Mouse (Mus musculus): ENCODE measurements at regions not wholly inside any gene's neighbourhood (a gene's known extent, or its start where the extent isn't known, plus 50 kb on each side); places are given as distances from the start of the nearest gene placed in this dataset.

DNA sequence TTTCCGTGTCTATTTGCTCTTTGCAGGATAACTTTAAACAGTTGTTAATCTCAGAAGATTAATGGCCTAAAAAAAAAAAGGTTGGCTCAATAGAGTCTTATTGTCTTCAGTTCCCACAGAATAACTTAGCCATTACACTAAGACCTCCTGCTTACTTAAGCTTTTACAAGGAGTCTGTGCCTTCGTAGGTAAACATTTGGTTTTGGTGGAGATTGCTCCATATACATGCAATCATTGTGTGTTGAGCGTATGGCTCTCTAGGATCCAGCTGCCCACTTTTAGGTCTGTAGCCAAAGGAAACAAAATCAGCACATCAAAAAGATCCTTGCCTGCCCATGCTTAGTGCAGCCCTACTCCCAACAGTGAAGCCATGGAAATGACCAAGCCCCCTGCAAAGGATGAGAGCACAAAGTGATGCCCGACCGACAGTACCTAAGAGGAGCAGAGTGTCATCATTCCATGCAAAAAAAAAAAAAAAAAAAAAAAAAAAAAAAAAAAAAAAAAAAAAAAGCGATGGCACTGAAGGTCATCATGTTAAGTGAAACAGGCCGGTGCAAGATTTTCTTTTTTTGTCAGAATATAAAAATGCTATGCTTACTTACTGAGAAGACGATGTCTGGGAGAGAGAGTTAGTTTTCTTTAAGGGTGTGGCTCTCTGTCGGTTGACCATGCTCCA is 90.2 kb downstream of the Edn1 start:
- no peaks in the 10 kb centered on the region for H3K27me3 ChIP-seq (ENCODE audit: control insufficient read depth, insufficient read depth, low read length)
- no peak overlapping the region for H3K9ac ChIP-seq (replicated peaks; ENCODE audit: low read length)
- no peak for ATAC-seq (replicated peaks; ENCODE audit: insufficient number of reproducible peaks, low FRiP score, low TSS enrichment, low read depth)
- H3K4me1 ChIP-seq (ENCODE audit: control insufficient read depth, insufficient read depth, low read length): no peaks in the 10 kb centered on the region
- DNase-seq (ENCODE audit: low spot score): no peak
- no peak overlapping the region for H3K27ac ChIP-seq (replicated peaks; ENCODE audit: low read depth, low read length)
- H3K4me3 ChIP-seq (ENCODE audit: low read depth, low read length): no peak overlapping the region
- no peaks in the 10 kb centered on the region for H3K9me3 ChIP-seq (replicated peaks; ENCODE audit: control insufficient read depth, low read length)
- 84% methylated on average over 9 of the region's 9 CpGs for WGBS
- no peaks in the 10 kb centered on the region for H3K36me3 ChIP-seq (replicated peaks; ENCODE audit: control insufficient read depth, insufficient read depth, low read depth, low read length)
- no peak overlapping the region for H3K4me2 ChIP-seq (ENCODE audit: low read depth, low read length)

GRCm38 (mm10) chr13:42392701-42393100 is 91.4 kb downstream of the Edn1 start:
- 96% methylated on average over 7 of the region's 7 CpGs for WGBS
- no peaks in the 10 kb centered on the region for H3K36me3 ChIP-seq (replicated peaks; ENCODE audit: control insufficient read depth, insufficient read depth, low read depth, low read length)
- H3K27ac ChIP-seq (replicated peaks; ENCODE audit: low read depth, low read length): no peak overlapping the region
- H3K4me1 ChIP-seq (ENCODE audit: control insufficient read depth, insufficient read depth, low read length): no peaks in the 10 kb centered on the region
- no peaks in the 10 kb centered on the region for H3K9me3 ChIP-seq (replicated peaks; ENCODE audit: control insufficient read depth, low read length)
- no peaks in the 10 kb centered on the region for H3K27me3 ChIP-seq (ENCODE audit: control insufficient read depth, insufficient read depth, low read length)
- H3K4me3 ChIP-seq (ENCODE audit: low read depth, low read length): no peak overlapping the region
- H3K9ac ChIP-seq (replicated peaks; ENCODE audit: low read length): no peak overlapping the region
- H3K4me2 ChIP-seq (ENCODE audit: low read depth, low read length): no peak overlapping the region
- no peak for ATAC-seq (replicated peaks; ENCODE audit: insufficient number of reproducible peaks, low FRiP score, low TSS enrichment, low read depth)
- DNase-seq (ENCODE audit: low spot score): no peak

GRCm38 (mm10) chr13:42394572-42394971 is 93.3 kb downstream of the Edn1 start:
- H3K4me1 ChIP-seq (ENCODE audit: control insufficient read depth, insufficient read depth, low read length): no peaks in the 10 kb centered on the region
- no peak overlapping the region for H3K9ac ChIP-seq (replicated peaks; ENCODE audit: low read length)
- H3K27me3 ChIP-seq (ENCODE audit: control insufficient read depth, insufficient read depth, low read length): no peaks in the 10 kb centered on the region
- no peak overlapping the region for H3K4me3 ChIP-seq (ENCODE audit: low read depth, low read length)
- 82% methylated on average over 2 of the region's 2 CpGs for WGBS
- H3K36me3 ChIP-seq (replicated peaks; ENCODE audit: control insufficient read depth, insufficient read depth, low read depth, low read length): no peaks in the 10 kb centered on the region
- DNase-seq (ENCODE audit: low spot score) (no peak), ATAC-seq (replicated peaks; ENCODE audit: insufficient number of reproducible peaks, low FRiP score, low TSS enrichment, low read depth) (no peak)
- H3K9me3 ChIP-seq (replicated peaks; ENCODE audit: control insufficient read depth, low read length): no peaks in the 10 kb centered on the region
- H3K4me2 ChIP-seq (ENCODE audit: low read depth, low read length): no peak overlapping the region
- no peak overlapping the region for H3K27ac ChIP-seq (replicated peaks; ENCODE audit: low read depth, low read length)

- no peak overlapping the region for H3K27ac ChIP-seq (replicated peaks; ENCODE audit: low read depth, low read length)
- 34% methylated on average over 2 of the region's 2 CpGs for WGBS
- no peak overlapping the region for H3K4me2 ChIP-seq (ENCODE audit: low read depth, low read length)
- no peaks in the 10 kb centered on the region for H3K4me1 ChIP-seq (ENCODE audit: control insufficient read depth, insufficient read depth, low read length)
- H3K9ac ChIP-seq (replicated peaks; ENCODE audit: low read length): no peak overlapping the region
- no peak for DNase-seq (ENCODE audit: low spot score)
- no peaks in the 10 kb centered on the region for H3K27me3 ChIP-seq (ENCODE audit: control insufficient read depth, insufficient read depth, low read length)
- no peak overlapping the region for H3K4me3 ChIP-seq (ENCODE audit: low read depth, low read length)
- no peak for ATAC-seq (replicated peaks; ENCODE audit: insufficient number of reproducible peaks, low FRiP score, low TSS enrichment, low read depth)
- H3K36me3 ChIP-seq (replicated peaks; ENCODE audit: control insufficient read depth, insufficient read depth, low read depth, low read length): no peaks in the 10 kb centered on the region
- H3K9me3 ChIP-seq (replicated peaks; ENCODE audit: control insufficient read depth, low read length): no peaks in the 10 kb centered on the region
Measured at GRCm38 (mm10) chr13:42401513-42401912, 100.2 kb downstream of the Edn1 start.

DNA sequence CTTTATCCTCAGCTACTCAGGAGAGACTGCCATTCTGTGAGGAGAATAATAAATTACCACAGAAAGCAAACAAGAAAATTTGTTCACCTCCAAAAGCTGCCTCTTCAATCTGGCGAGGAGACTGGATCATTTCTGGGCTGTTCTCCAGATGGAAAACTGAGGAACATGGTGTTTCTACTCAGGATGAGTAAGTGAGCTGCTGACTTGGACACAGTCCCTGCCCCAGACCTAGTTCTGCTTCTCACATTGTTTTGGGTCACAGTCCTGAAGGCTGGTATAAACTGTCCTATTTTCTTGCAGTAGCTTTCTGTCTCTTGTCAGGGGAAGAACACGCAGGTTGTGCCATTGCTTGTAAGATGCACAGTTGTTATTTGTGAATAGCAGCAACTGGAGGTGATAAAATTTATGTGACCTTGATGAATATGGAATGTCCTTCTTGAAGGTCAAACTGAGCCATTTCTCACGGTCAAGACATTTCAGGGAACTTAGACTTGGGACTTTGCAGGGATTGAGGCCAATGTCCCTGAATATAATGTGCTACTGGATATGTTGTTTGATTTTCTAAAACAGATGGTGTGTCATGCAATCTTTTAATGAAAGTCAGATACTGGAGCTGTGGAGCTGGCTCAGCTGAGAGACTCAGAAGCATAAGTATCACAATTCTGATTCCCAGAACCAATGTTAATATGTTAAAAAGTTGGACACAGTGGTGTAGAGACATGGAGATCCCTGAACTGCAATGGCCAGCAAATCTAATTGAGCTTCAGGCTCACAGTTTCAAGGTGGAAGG is 102.2 kb downstream of the Edn1 start:
- WGBS: 83% methylated on average over 3 of the region's 3 CpGs
- Histone ChIP-seq H3K4me3 (ENCODE audit: low read depth, low read length) (no peak overlapping the region), H3K4me1 (ENCODE audit: control insufficient read depth, insufficient read depth, low read length) (no peaks in the 10 kb centered on the region), H3K4me2 (ENCODE audit: low read depth, low read length) (no peak overlapping the region), H3K9me3 (replicated peaks; ENCODE audit: control insufficient read depth, low read length) (no peaks in the 10 kb centered on the region), H3K9ac (replicated peaks; ENCODE audit: low read length) (no peak overlapping the region), H3K27me3 (ENCODE audit: control insufficient read depth, insufficient read depth, low read length) (no peaks in the 10 kb centered on the region), H3K27ac (replicated peaks; ENCODE audit: low read depth, low read length) (no peak overlapping the region), H3K36me3 (replicated peaks; ENCODE audit: control insufficient read depth, insufficient read depth, low read depth, low read length) (no peaks in the 10 kb centered on the region)
- DNase-seq (ENCODE audit: low spot score) (no peak), ATAC-seq (replicated peaks; ENCODE audit: insufficient number of reproducible peaks, low FRiP score, low TSS enrichment, low read depth) (no peak)

GRCm38 (mm10) chr13:42412652-42413282 is 111.5 kb downstream of the Edn1 start:
- Histone ChIP-seq H3K4me1 (ENCODE audit: control insufficient read depth, insufficient read depth, low read length) (no peaks in the 10 kb centered on the region), H3K9ac (replicated peaks; ENCODE audit: low read length) (no peak overlapping the region), H3K9me3 (replicated peaks; ENCODE audit: control insufficient read depth, low read length) (no peaks in the 10 kb centered on the region), H3K4me3 (ENCODE audit: low read depth, low read length) (no peak overlapping the region), H3K4me2 (ENCODE audit: low read depth, low read length) (no peak overlapping the region), H3K36me3 (replicated peaks; ENCODE audit: control insufficient read depth, insufficient read depth, low read depth, low read length) (no peaks in the 10 kb centered on the region), H3K27ac (replicated peaks; ENCODE audit: low read depth, low read length) (no peak overlapping the region), H3K27me3 (ENCODE audit: control insufficient read depth, insufficient read depth, low read length) (no peaks in the 10 kb centered on the region)
- DNase-seq (ENCODE audit: low spot score) (no peak), ATAC-seq (replicated peaks; ENCODE audit: insufficient number of reproducible peaks, low FRiP score, low TSS enrichment, low read depth) (no peak)
- WGBS: 83% methylated on average over 1 of the region's 1 CpGs

GRCm38 (mm10) chr13:42446921-42447320 is 145.6 kb downstream of the Edn1 start:
- H3K9me3 ChIP-seq (replicated peaks; ENCODE audit: control insufficient read depth, low read length): no peaks in the 10 kb centered on the region
- H3K4me2 ChIP-seq (ENCODE audit: low read depth, low read length): no peak overlapping the region
- no peak overlapping the region for H3K9ac ChIP-seq (replicated peaks; ENCODE audit: low read length)
- no peak for ATAC-seq (replicated peaks; ENCODE audit: insufficient number of reproducible peaks, low FRiP score, low TSS enrichment, low read depth)
- no peaks in the 10 kb centered on the region for H3K4me1 ChIP-seq (ENCODE audit: control insufficient read depth, insufficient read depth, low read length)
- WGBS: 14% methylated on average over 1 of the region's 1 CpGs
- H3K36me3 ChIP-seq (replicated peaks; ENCODE audit: control insufficient read depth, insufficient read depth, low read depth, low read length): no peaks in the 10 kb centered on the region
- peak; percentile 64 for DNase-seq (ENCODE audit: low spot score)
- H3K4me3 ChIP-seq (ENCODE audit: low read depth, low read length): no peak overlapping the region
- H3K27me3 ChIP-seq (ENCODE audit: control insufficient read depth, insufficient read depth, low read length): no peaks in the 10 kb centered on the region
- no peak overlapping the region for H3K27ac ChIP-seq (replicated peaks; ENCODE audit: low read depth, low read length)

DNA sequence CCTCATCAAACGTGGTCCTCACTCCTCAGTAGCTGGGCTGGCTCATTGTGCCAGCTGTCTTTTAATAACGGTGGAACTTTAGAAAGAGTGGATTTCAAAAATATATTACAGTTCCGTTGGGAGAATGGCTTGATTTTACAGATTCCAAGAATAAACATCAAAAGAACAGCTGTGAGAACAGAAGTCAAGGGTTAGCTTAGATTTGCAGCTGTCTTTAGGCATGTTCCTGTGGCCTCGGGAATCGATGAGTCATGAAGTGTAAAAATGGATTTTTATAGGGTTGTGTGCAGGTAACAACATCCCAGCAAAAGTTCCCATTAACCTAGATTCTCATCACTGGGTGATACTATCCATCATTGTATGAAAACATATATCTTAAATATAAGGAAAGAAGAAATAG is 152.4 kb downstream of the Edn1 start:
- Histone ChIP-seq H3K4me1 (ENCODE audit: control insufficient read depth, insufficient read depth, low read length) (no peaks in the 10 kb centered on the region), H3K4me3 (ENCODE audit: low read depth, low read length) (no peak overlapping the region), H3K27ac (replicated peaks; ENCODE audit: low read depth, low read length) (no peak overlapping the region), H3K36me3 (replicated peaks; ENCODE audit: control insufficient read depth, insufficient read depth, low read depth, low read length) (no peaks in the 10 kb centered on the region), H3K9ac (replicated peaks; ENCODE audit: low read length) (no peak overlapping the region), H3K9me3 (replicated peaks; ENCODE audit: control insufficient read depth, low read length) (no peaks in the 10 kb centered on the region), H3K4me2 (ENCODE audit: low read depth, low read length) (no peak overlapping the region), H3K27me3 (ENCODE audit: control insufficient read depth, insufficient read depth, low read length) (no peaks in the 10 kb centered on the region)
- ATAC-seq (replicated peaks; ENCODE audit: insufficient number of reproducible peaks, low FRiP score, low TSS enrichment, low read depth) (no peak), DNase-seq (ENCODE audit: low spot score) (no peak)
- 75% methylated on average over 5 of the region's 5 CpGs for WGBS
